Mouse (Mus musculus) left cerebral cortex, adult 18-20 months (tissue): ENCODE measurements around the gene Gpr157. TPM values are rescaled to one million over a fixed set of nuclear protein-coding genes. Genes with fewer than 3 reads are reported as not detected.

Experiments
- DNase-seq, 2 experiments: peaks; one replicate each; pipeline ENCODE4 v3.0.0; 2021 to 2022; ENCODE audit warnings: low spot score in 2 of 2, mixed read lengths in 1 of 2
- total RNA-seq, 2 experiments: library from RNA; stranded (reverse); gene quantifications; 2 replicates each; pipeline ENCODE4 v1.2.3; 2021

Gpr157 gene
- total RNA-seq, 2 experiments from 2014 or later: 1.4 to 2.0 TPM

DNA sequence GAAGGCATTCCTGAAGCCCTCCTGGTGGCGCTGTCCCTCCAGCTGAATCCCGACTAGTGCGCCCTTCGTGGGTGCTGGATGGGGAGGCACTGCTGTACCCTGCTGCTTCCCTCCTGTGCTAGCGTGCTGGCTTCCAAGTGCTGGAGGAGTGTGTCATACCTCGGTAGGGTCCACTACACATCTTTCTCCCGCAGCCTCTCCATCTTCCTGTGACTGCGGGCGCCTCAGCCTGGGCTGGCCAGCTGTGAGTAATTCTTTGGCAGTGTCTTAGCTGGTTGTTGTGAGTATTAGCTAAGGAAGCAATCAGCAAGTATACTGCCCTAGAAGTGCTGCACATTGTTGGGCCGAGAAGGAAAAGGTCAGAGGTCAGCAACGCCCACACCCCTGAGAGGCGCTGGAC is 18.9 kb upstream of the Gpr157 start:
- no peak for DNase-seq

DNA sequence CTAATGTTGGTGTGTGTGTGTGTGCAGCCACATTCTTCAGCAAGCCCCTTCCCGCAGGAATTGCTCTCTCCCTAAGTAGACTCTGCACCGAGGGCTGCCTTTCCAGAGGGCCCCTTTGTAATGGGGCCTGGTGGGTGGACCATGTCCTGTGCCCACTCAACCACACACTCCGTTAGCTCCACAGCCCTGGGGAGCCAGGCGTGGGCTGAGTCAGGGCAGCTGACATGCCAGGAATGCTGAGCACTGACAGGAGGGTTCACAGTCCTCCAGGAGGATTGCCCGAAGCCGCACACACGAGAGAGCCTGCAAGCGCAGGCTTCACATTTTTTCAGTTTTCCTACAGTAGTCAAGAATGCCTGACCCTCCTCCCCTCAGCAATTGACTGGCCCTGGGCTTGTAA is 17.0 kb upstream of the Gpr157 start:
- DNase-seq: no peak

DNA sequence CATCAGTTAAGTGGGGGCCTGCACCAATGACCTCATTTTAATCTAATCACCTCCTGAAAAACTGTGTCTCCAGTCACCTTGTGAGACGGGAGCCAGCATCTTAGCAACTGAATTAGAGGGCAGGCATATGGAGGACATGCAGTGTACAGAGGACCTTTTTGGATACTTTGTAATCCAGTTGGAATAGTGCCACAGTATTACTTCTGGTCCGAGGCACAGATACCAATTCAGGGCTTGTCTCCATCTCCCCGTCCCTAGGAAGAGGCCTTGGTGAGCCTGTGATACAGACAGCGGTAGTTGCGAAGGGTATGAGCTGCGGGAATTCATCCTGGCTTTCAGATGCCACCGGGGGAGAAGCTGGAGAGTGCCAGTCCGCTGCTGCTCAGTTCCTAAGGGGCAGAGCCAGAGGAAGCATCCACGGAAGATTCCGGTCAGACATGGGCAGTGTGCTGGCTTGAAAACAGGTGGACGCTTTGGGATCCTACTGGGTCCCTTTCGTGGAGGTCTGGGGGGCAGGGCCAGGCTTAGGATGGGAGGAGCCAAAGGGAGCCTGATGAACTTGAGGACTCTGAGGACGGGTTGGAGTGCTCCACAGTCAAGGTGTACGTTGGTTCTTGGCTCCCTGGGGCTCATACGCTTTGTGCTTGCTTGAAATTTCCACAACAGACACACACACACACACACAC is 14.6 kb upstream of the Gpr157 start:
- no peak for DNase-seq

DNA sequence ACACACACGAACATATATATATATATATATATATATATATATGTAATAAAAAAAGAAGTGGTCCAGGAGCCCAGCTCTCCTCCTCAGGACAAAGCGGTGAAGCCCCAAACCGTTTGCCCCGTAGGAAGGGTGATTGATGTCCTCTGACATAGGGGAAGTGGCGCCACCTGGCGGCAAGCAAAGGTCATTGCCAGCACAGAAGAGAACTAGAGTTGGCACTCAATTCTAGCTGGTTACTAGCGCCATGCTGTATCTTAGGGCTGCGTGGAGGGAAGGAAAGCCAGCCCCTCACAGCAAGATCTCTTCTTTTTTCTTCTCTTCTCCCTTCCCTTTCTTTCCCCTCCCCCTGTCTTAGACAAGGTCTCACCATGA is 14.1 kb upstream of the Gpr157 start:
- peak in 1 of 2 experiments; percentile 26 for DNase-seq

DNA sequence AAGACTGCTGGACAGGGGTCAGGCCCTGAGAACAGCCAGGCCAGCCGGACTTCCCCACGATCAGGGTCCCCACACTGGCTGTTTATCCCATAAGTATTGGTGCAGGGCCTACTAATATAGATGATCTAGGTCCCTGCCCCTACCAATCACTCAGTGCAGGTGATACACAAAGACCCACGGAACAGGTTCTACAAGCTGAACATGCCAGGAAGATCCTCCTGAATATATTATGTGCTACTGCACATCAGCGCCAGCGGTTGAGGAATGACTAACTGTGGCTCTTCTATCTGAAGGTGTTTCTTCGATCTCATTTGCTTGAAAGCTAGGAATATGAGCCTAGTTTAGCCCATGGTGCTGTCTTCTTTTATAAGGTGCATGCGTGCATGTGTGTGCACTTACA is 11.8 kb upstream of the Gpr157 start:
- DNase-seq: no peak

DNA sequence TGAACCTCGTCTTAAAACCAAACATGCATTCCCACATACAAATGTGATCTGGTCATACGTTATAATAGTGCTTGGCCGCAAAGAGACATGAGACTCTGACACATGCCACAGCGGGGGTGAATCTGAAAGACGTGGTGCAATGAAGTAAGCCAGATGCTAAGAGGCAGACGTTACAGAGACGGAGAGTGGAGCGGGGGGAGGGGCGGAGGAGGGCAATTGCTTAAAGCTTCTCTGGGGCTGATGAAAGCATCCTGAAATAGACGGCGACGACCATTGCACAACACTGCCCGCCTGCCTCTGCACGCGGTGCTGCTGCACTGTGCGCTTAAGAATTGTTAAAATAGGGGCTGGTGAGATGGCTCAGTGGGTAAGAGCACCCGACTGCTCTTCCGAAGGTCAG is 11.0 kb upstream of the Gpr157 start:
- no peak for DNase-seq

DNA sequence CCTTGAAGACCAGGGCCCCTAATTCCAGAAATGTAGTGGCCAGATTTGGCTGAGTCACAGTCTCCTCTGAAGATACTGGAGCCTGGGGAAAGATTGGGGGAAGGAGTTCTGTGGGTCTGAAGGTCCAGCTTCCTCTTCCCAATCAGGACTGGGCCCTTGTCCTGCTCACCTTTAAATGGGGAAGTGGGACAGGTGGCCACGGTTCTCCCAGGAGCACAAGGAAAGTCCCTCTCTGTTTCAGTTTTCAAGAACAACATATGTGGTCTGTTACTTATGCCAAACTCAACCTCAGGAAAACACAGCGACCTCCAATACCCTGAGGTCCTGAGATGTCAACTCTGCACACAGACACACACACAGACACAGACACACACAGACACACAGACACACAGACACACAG is 8.5 kb upstream of the Gpr157 start:
- no peak for DNase-seq

DNA sequence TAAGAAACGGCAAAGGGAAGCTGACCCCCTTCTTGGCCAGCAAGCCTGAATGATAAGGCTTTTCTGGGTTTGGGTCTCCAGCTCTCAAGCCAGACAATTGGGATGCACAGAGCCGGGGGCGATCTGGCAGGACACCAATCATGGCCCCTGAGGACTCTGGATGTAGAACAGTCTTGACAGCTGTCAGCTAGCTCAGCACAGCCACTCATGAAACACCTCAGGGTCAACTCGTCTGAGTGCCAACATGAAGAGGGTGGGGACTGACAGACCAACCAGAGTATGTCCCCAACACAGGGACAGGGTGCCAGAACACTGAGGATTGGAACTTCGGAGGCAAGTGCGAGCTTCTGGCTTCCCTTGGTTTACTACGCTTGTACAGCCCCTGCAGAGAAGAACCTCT is 7.9 kb upstream of the Gpr157 start:
- DNase-seq: no peak

DNA sequence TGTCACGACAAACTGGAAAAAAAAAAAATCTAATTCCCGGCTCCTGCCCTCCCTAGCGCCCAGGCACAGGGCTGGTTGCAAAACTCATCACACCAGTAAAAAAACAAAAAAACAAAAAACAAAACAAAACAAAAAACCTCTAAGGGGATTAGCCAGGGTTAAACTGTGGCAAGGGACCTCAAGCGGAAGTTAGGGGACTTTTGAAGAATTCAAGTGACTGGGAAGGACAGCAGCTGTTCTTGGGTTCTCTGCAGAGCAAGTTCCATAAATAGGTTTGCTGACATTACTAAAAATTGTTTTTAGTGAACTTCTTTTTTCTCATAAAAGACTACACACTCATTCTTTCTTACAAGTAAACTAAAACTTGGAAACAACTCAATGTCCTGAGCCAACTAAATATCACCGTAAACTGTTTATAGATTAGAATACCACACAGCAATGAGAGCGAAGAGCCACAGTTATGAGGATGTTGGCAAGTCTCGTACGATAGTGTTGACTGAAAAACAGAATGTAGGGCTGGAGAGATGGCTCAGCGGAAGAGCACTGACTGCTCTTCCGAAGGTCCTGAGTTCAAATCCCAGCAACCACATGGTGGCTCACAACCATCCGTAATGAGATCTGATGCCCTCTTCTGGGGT is 6.7 kb upstream of the Gpr157 start:
- DNase-seq: no peak

DNA sequence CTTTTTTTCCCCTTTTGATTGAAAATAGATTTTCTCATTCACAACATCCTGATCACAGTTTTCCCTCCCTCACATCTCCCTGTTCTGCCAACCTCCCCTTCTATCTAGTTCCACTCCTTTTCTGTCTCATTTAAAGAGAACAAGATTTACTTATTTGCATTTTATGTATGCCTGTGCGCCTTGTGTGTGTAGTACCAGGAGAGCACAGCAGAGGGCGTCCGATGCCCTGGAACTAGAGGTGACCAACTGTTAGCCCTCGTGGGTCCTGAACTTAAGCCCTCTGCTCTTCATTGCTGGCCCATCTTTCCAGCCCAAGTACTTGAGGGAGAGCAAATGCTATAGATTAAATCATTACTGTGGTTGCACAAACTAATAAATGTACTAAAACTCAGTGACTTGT is 1.8 kb upstream of the Gpr157 start:
- no peak for DNase-seq

DNA sequence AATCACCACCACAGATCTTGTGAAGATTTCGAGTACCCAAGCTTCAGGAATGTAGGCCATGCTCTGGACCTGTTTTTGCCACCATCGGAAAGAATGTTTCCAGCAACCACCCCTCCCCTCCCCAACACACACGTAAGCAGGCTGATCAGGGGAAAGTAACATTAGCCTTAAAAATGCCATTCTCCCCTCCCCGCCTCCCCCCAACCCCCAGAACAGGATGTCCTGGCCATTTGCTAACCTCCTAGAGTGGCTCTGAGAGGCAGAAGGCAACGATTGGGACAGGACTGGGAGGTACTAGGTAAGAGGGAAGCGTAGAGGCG is 364 bp upstream of the Gpr157 start:
- DNase-seq: no peak

DNA sequence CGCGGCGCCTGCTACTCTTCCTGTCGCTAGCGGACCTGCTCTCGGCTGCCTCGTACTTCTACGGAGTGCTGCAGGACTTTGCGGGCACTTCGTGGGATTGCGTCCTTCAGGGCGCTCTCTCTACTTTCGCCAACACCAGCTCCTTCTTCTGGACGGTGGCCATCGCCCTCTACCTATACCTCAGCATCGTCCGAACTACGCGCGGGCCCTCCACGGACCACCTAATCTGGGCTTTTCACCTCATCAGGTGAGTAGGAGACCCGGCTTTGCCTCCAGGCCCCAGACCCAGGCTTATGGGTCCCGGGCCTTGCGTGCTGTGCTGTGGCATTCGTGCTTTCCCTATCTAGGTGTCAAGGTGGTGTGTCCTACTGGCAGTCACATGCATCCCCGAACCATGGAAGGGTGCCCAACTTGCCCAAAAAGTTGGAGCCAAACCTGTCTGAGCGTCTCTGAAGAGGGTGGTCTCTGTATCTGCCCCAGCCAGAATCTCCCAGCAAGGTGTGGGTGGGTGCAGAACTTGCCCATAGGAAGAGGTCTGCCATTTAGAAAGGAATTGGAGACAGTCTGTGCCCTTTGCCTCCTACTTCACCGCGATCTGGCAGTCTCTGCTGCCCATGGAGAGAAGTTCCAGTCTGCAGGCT is 845 bp downstream of the Gpr157 start:
- DNase-seq: no peak

DNA sequence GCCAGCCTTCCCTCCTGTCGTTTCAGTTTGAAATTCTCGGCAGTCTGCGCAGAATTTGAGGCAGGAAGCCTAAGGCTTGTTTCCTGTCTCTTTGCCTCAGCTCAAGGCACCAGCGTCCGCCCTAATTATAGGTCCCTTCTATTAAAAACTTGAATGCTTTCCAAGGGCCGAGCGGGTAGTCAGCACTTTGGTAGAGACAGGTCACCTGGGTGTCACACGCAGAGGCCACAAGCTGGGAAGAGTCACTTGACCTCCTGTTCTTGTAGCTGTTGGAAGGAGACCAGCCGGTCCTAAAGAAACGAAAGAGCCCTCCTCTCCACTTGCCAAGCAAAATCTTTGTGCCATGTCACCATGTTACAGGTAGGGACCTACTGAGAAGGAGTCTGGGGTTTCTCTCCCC is 2.0 kb downstream of the Gpr157 start:
- DNase-seq: no peak

DNA sequence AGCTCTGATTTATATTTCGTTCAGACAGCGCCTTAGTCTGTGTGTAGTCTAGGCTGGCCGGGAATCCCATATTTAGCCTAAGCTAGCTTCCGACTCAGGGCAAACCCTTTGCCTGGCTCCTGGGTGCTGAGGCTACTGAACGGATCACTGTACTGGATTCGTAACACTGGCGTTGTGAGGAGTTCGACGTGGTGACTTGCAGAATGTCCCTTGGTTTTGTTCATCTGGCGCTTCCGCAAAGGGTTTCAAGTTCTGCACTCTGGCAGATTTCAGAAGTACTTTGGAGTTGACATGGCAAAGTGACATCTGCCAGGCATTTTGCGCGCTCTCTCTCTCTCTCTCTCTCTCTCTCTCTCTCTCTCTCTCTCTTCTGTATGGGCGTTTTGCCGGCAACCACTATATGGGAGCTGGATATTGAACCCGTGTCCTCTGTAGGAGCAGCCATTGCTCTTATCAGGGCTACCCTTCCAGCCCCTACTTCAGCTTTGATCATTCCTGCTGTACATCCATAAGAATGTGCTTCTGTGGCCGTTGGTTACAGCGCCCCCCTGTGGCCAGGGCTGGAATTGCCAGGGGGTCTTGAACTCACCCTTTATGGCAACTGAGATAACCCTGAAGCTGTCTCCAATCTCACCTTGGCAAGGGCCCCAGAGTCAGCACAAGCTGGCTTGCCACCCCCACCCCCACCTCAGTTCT is 4.9 kb downstream of the Gpr157 start:
- DNase-seq: peak in 1 of 2 experiments; percentile 38

DNA sequence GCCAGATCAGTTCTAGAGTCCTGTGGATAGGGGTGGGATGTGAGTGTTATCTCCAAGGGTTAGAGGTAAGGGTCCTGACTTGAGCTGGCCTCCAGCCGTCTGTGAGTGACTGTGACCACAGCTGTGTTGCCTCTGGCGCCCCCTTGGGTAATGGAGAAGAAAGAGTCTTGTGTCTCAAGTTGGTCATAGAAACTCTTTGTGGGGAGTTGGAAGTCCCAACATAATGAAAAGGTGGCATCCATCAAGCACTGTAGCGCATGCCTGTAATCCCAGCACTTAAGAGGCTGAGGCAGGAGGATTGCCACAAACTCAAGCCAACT is 5.4 kb downstream of the Gpr157 start:
- DNase-seq: no peak

DNA sequence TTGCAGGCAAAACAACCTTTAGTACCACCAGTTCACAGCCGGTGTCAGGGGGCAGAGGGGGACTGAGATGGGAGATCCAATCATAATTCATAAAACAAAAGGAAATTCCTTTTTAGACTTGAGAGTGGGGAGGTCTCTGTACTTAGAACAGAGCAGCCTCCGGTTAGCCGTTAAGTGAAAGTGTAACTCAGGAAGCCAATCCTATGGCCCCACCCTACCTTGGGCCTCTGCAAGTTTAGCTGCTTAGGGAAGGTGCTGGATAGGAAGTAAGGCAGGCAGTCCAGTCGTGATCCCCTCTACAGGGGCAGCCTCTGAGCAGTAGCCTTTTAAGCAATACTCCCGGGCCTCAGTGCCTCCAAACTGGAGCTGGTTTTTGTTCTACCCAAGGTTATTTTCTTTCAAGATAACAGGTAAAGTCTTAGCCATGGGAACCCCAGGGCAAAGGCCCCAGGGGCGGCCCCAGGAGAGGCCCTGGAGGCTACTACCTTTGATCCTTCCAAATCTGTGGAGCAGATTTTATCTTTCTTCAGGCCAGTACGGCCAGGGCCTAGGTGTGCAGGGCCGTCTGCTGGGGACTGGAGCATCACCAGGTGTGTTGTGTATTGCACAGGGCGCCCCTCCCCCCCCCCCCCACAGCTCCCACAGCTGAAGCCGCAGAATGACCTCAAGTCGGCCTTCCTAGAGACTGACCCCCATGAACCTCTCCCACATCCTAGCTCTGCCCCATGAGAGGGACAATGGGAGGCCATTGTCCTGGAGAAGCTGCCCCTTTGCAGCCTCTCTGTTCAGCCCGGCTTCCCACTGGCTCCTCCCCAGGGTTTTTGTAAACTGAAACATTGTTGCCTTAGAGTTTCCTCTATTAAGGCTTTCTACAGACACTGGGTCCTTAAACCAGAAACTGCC is 6.6 kb downstream of the Gpr157 start:
- no peak for DNase-seq

DNA sequence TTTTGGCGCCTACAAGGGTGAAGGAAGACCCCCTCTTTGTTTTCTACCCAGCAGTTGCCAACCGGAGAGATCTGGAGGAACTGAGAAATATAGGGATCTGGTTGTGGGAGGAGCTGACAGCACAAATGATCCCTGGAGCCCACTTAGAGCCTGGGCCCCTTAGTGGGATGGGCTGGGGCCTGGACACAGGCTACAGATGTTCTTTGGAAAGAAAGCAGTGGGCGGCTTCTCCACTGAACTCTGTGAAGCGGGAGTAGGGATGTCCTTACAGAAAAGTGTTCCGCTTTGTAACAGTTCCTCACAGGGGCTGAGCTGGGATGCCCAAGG is 7.3 kb downstream of the Gpr157 start:
- no peak for DNase-seq

DNA sequence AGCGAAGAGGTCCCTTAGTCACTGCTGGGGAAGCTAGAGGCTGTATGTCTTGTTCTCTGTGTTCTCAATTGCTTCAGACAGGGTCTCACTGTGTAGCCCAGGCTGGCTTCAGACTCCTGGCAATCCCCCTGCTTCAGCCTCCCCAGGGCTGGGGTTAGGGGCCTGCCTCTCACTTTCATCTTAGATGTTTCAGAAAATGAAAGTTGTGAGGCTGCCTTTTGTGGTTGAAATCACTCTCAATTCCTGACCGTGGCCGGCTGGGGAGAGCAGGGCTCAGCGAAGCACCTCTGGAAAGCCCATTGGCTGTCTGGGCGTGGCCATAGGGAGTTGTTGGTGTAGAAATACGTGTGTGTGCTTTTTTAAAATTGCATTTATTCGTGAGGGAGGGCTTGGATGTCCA is 9.1 kb downstream of the Gpr157 start:
- DNase-seq: no peak

DNA sequence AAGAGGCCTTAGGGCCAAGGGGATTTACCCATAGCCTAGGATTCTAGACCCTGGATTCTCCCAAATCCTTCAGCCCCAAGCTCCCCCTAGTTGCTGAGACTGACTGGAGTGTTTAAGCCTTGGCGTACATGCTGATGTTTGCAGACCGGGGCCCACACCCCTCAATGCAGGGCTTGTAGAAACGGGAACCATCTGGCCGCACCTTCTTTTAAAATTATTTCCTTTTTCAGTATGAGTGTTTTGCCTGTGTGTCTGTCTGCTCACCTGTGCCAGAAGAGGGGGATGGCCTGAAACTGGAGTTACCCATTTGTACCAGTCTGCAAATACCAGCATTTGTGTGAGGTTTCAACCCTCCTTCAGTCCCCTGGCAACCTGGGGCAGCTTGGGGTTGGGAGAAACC is 10.7 kb downstream of the Gpr157 start:
- no peak for DNase-seq

DNA sequence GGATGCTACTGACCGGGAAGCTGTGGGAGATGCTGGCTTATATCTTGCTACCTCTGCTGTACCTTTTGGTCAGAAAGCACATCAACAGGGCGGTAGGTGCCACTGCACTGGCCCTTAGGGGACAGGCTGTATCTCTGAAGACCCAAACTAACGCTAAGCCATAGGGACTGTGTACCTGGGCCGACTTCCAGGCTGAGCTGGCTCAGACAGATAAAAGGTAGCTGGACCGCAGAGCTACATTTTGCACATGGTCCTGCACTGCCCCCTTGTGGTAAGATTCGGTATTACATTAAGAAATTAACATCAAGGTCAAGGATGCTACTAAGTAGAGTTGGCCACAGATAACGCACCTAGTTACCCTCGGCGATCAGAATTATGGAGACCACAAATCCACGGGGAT is 11.7 kb downstream of the Gpr157 start:
- peak; percentile 44 to 70 for DNase-seq

DNA sequence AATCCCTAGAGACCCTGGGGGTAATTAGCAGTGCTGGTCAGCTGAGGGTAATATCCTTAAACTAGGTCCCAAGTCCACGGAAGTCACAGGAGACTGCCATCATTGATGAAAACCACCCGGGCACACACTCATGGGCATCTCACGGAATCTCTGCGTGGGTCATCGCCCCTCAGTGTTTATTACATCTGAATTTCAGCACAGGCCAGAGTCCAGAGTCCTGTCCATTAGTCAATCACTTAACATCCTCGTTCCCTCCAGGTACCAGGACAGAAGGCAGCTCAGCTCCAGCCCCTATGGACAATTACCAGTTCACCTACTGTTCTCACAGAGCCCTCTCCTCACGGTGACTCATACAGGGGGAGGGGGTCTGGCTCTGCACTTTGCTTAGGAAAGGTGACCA is 15.7 kb downstream of the Gpr157 start:
- DNase-seq: no peak

DNA sequence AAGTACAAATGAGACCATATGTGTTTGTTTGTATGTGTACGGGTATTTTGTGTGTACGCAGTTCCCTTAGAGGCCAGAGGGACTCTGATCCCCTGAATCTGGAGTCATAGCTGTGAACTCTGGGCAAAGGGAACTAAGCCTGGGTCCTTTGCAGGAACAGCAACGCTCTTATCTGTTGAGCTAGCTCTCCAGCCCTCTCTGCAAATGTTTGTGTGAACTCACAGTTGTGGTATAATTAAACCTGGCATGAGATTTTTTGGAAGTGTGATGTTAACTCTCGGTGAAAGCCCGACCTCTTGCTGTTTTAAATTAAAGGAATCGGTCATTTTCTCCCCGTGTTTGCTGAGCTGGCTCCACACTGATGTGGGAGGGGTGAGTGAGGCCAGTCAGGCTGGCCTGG is 18.5 kb downstream of the Gpr157 start:
- DNase-seq: no peak
